Mouse (Mus musculus) cerebellum, adult 2 months (tissue): ENCODE measurements around the gene Gpr3.

Experiments
- CTCF ChIP-seq: fragments of 200-500 bp; IDR thresholded peaks from 2 replicates; pipeline ENCODE4 v1.5.1; 2011; ENCODE audit warnings: low read depth, mild to moderate bottlenecking, control low read depth, low read length, moderate library complexity, borderline replicate concordance; ENCODE audit not compliant: insufficient read depth
- POLR2A ChIP-seq: fragments of 200-500 bp; IDR thresholded peaks from 2 replicates; pipeline ENCODE4 v1.6.1; 2011; ENCODE audit warnings: low read length, control low read depth, borderline replicate concordance; ENCODE audit not compliant: insufficient read depth

- TF ChIP-seq CTCF = no peak
- no peak for TF ChIP-seq POLR2A
Measured at GRCm38 (mm10) chr4:133159646-133160045, 52.7 kb downstream of the Gpr3 start.
